ENCODE assay signal across 8 mouse cellular contexts in genomic region chr16:18345243-18345642, GRCm38 (mm10). TPM values are rescaled to one million over a fixed set of nuclear protein-coding genes. Genes with fewer than 3 reads are reported as not detected.
DNase-seq lines count a peak whose midpoint lies in the region; ATAC-seq and TF ChIP-seq lines count a peak whose summit lies in the region.

No protein-coding gene starts in this region.

- H3K4me2 ChIP-seq in heart, embryonic 15.5 days = no peak overlapping the region
- no peak overlapping the region for H3K4me2 ChIP-seq in liver, embryonic 11.5 days
- H3K4me2 ChIP-seq in neural tube, embryonic 11.5 days (ENCODE audit: low read depth) = no peak overlapping the region
- H3K4me2 ChIP-seq in stomach, postnatal 0 days (replicated peaks; ENCODE audit: low read depth) = no peak overlapping the region

- peaks cover 4% of the 10 kb centered on the region; the same call in 1 of the 2 replicates for H3K4me1 ChIP-seq in embryonic fibroblast, embryonic 13.5 days (ENCODE audit: control insufficient read depth, insufficient read depth, low read length)
- peaks cover 44% of the 10 kb centered on the region for H3K4me1 ChIP-seq in heart, embryonic 15.5 days (replicated peaks)
- peaks cover 30% of the 10 kb centered on the region for H3K4me1 ChIP-seq in liver, embryonic 11.5 days (replicated peaks; ENCODE audit: control insufficient read depth, insufficient read depth, low read length)
- H3K4me1 ChIP-seq in neural tube, embryonic 11.5 days (ENCODE audit: control insufficient read depth, insufficient read depth, low read length) = peaks cover 11% of the 10 kb centered on the region; the same call in 1 of the 2 replicates
- 0 out of 2 replicates have a peak, but pooled peaks cover 8% of the 10 kb centered on the region for H3K4me1 ChIP-seq in stomach, postnatal 0 days (replicated peaks; ENCODE audit: control insufficient read depth, insufficient read depth)

- TF ChIP-seq CTCF in embryonic fibroblast, embryonic 13.5 days (IDR thresholded peaks at IDR 0.05; ENCODE audit: borderline replicate concordance, insufficient read depth, low read length) = peak; percentile 81; the same call in 1 of the 2 replicates
- TF ChIP-seq CTCF in stomach, postnatal 0 days (IDR thresholded peaks at IDR 0.05; ENCODE audit: low read depth) = peak; percentile 96

- 6% methylated on average over 3 of the region's 3 CpGs for WGBS in heart, embryonic 15.5 days
- 1% methylated on average over 3 of the region's 3 CpGs for WGBS in liver, embryonic 11.5 days
- WGBS in neural tube, embryonic 11.5 days = 5% methylated on average over 3 of the region's 3 CpGs
- WGBS in stomach, postnatal 0 days = 1% methylated on average over 3 of the region's 3 CpGs

- 0 out of 2 replicates have a peak, but pooled peaks have one; percentile 1 for ATAC-seq in heart, embryonic 15.5 days (replicated peaks; ENCODE audit: insufficient number of reproducible peaks, insufficient read depth, low FRiP score, low read depth)
- 0 out of 2 replicates have a peak, but pooled peaks have one; percentile 8 for ATAC-seq in liver, embryonic 11.5 days (replicated peaks; ENCODE audit: low FRiP score)
- peak; percentile 32; the same call in 1 of the 2 replicates for ATAC-seq in neural tube, embryonic 11.5 days (ENCODE audit: insufficient read depth, low FRiP score, low TSS enrichment)
- peak; percentile 41 for ATAC-seq in stomach, postnatal 0 days (ENCODE audit: low FRiP score, low TSS enrichment)

- H3K27ac ChIP-seq in embryonic fibroblast, embryonic 13.5 days (ENCODE audit: insufficient read depth, low read length) = no peak overlapping the region
- H3K27ac ChIP-seq in heart, embryonic 15.5 days = no peak overlapping the region
- no peak overlapping the region for H3K27ac ChIP-seq in liver, embryonic 11.5 days (ENCODE audit: low read depth, low read length)
- H3K27ac ChIP-seq in neural tube, embryonic 11.5 days (ENCODE audit: low read depth, low read length) = no peak overlapping the region
- H3K27ac ChIP-seq in stomach, postnatal 0 days (replicated peaks) = no peak overlapping the region

- TF ChIP-seq POLR2A in embryonic fibroblast, embryonic 13.5 days (IDR thresholded peaks at IDR 0.05; ENCODE audit: low read depth, low read length) = no peak

- no peak overlapping the region for H3K9ac ChIP-seq in heart, embryonic 15.5 days
- no peak overlapping the region for H3K9ac ChIP-seq in liver, embryonic 11.5 days (ENCODE audit: low read depth, low read length)
- no peak overlapping the region for H3K9ac ChIP-seq in neural tube, embryonic 11.5 days (ENCODE audit: low read length)
- no peak overlapping the region for H3K9ac ChIP-seq in stomach, postnatal 0 days (ENCODE audit: low read length)

- no peaks in the 10 kb centered on the region for H3K9me3 ChIP-seq in heart, embryonic 15.5 days (replicated peaks)
- H3K9me3 ChIP-seq in liver, embryonic 11.5 days (ENCODE audit: control insufficient read depth, low read length) = no peaks in the 10 kb centered on the region
- H3K9me3 ChIP-seq in neural tube, embryonic 11.5 days (ENCODE audit: control insufficient read depth, low read length) = no peaks in the 10 kb centered on the region
- no peaks in the 10 kb centered on the region for H3K9me3 ChIP-seq in stomach, postnatal 0 days (ENCODE audit: control insufficient read depth, low read length)

- no peaks in the 10 kb centered on the region for H3K36me3 ChIP-seq in heart, embryonic 15.5 days
- H3K36me3 ChIP-seq in liver, embryonic 11.5 days (ENCODE audit: control insufficient read depth, insufficient read depth, low read length) = no peaks in the 10 kb centered on the region
- H3K36me3 ChIP-seq in neural tube, embryonic 11.5 days (ENCODE audit: control insufficient read depth, insufficient read depth, low read length) = no peaks in the 10 kb centered on the region
- H3K36me3 ChIP-seq in stomach, postnatal 0 days (ENCODE audit: control insufficient read depth, insufficient read depth, low read length) = no peaks in the 10 kb centered on the region

- TF ChIP-seq EP300 in stomach, postnatal 0 days (optimal IDR thresholded peaks at IDR 0.05) = no peak

- peak; percentile 80 for DNase-seq in CD4-positive helper T cell, adult 2 months (ENCODE audit: low read depth, low spot score)
- DNase-seq in adrenal gland, postnatal 4 days (ENCODE audit: low spot score in 2 of 2) = peak; percentile 60 to 63
- peak; percentile 93 for DNase-seq in kidney, postnatal 10 days
- peak; percentile 63 for DNase-seq in liver, embryonic 11.5 days (ENCODE audit: low spot score)
- peak; percentile 86 for DNase-seq in neural tube, embryonic 11.5 days (ENCODE audit: low spot score)
- peak; percentile 91 for DNase-seq in stomach, postnatal 0 days (ENCODE audit: low spot score)

- H3K27me3 ChIP-seq in heart, embryonic 15.5 days = peaks cover 14% of the 10 kb centered on the region
- peaks cover 40% of the 10 kb centered on the region for H3K27me3 ChIP-seq in liver, embryonic 11.5 days (replicated peaks; ENCODE audit: control insufficient read depth, insufficient read depth, low read length)
- H3K27me3 ChIP-seq in neural tube, embryonic 11.5 days (ENCODE audit: control insufficient read depth, insufficient read depth, low read length) = peaks cover 4% of the 10 kb centered on the region; the same call in 1 of the 2 replicates
- H3K27me3 ChIP-seq in stomach, postnatal 0 days (ENCODE audit: control insufficient read depth, insufficient read depth, low read length) = no peaks in the 10 kb centered on the region; the same call in 1 of the 2 replicates

- H3K4me3 ChIP-seq in embryonic fibroblast, embryonic 13.5 days (ENCODE audit: insufficient read depth, low read length) = no peak overlapping the region
- H3K4me3 ChIP-seq in heart, embryonic 15.5 days = no peak overlapping the region
- H3K4me3 ChIP-seq in liver, embryonic 11.5 days (ENCODE audit: low read depth, low read length) = no peak overlapping the region
- H3K4me3 ChIP-seq in neural tube, embryonic 11.5 days (ENCODE audit: low read depth, low read length) = no peak overlapping the region
- no peak overlapping the region for H3K4me3 ChIP-seq in stomach, postnatal 0 days (ENCODE audit: low read depth, low read length)

RNA-seq across cellular contexts. Expression of gene Tango2, which starts 2.7 kb away (rescaled TPM):
- total RNA-seq in adrenal gland, postnatal 4 days (2021) = 10 to 100 TPM; 42.3 to 45.5 TPM
- polyA plus RNA-seq in embryonic fibroblast, embryonic 13.5 days (2011; ENCODE audit: insufficient read length, low read depth, missing spikeins) = 27.1 and 32.7 TPM in 2 replicates
- 61.4 and 61.5 TPM in 2 replicates for polyA plus RNA-seq in heart, embryonic 15.5 days (2015; fragmentation: Nextera tagmentation; extraction: Ambion mirVana)
- polyA plus RNA-seq in liver, embryonic 11.5 days (2014; fragmentation: Nextera tagmentation; extraction: Ambion mirVana) = 104 and 109 TPM in 2 replicates
- 43.4 and 49.8 TPM in 2 replicates for polyA plus RNA-seq in neural tube, embryonic 11.5 days (2014; fragmentation: Nextera tagmentation; extraction: Ambion mirVana)
- polyA plus RNA-seq in stomach, postnatal 0 days (2015; fragmentation: Nextera tagmentation; extraction: Ambion mirVana) = 16.2 and 16.9 TPM in 2 replicates

RNA-seq across cellular contexts. Expression of gene Arvcf, which starts 2.7 kb away (rescaled TPM):
- total RNA-seq in adrenal gland, postnatal 4 days (2021) = 10 to 100 TPM; 56.9 to 59.4 TPM
- 6.7 and 8.1 TPM in 2 replicates for polyA plus RNA-seq in embryonic fibroblast, embryonic 13.5 days (2011; ENCODE audit: insufficient read length, low read depth, missing spikeins)
- polyA plus RNA-seq in heart, embryonic 15.5 days (2015; fragmentation: Nextera tagmentation; extraction: Ambion mirVana) = 28.4 and 40.0 TPM in 2 replicates
- 13.8 and 15.5 TPM in 2 replicates for polyA plus RNA-seq in liver, embryonic 11.5 days (2014; fragmentation: Nextera tagmentation; extraction: Ambion mirVana)
- 81.6 and 82.2 TPM in 2 replicates for polyA plus RNA-seq in neural tube, embryonic 11.5 days (2014; fragmentation: Nextera tagmentation; extraction: Ambion mirVana)
- polyA plus RNA-seq in stomach, postnatal 0 days (2015; fragmentation: Nextera tagmentation; extraction: Ambion mirVana) = 7.8 and 8.7 TPM in 2 replicates

RNA-seq across cellular contexts. Expression of gene Dgcr8, which starts 56.2 kb away (rescaled TPM):
- 10 to 100 TPM; 49.7 to 58.4 TPM for total RNA-seq in adrenal gland, postnatal 4 days (2021)
- 47.4 and 50.6 TPM in 2 replicates for polyA plus RNA-seq in embryonic fibroblast, embryonic 13.5 days (2011; ENCODE audit: insufficient read length, low read depth, missing spikeins)
- 15.8 and 19.6 TPM in 2 replicates for polyA plus RNA-seq in heart, embryonic 15.5 days (2015; fragmentation: Nextera tagmentation; extraction: Ambion mirVana)
- 29.0 and 30.8 TPM in 2 replicates for polyA plus RNA-seq in liver, embryonic 11.5 days (2014; fragmentation: Nextera tagmentation; extraction: Ambion mirVana)
- 34.0 and 40.9 TPM in 2 replicates for polyA plus RNA-seq in neural tube, embryonic 11.5 days (2014; fragmentation: Nextera tagmentation; extraction: Ambion mirVana)
- 8.1 and 8.4 TPM in 2 replicates for polyA plus RNA-seq in stomach, postnatal 0 days (2015; fragmentation: Nextera tagmentation; extraction: Ambion mirVana)
